Mouse (Mus musculus): ENCODE measurements around the gene Aldh16a1. TPM values are rescaled to one million over a fixed set of nuclear protein-coding genes. Genes with fewer than 3 reads are reported as not detected.
"Not testable (repeated sequence)": the region's sequence is repeated elsewhere in the genome, so short reads cannot be mapped to it uniquely, and the experiment has no call there.

The Aldh16a1 gene
- polyA plus RNA-seq, 1 experiment, result 97.2 TPM

DNA sequence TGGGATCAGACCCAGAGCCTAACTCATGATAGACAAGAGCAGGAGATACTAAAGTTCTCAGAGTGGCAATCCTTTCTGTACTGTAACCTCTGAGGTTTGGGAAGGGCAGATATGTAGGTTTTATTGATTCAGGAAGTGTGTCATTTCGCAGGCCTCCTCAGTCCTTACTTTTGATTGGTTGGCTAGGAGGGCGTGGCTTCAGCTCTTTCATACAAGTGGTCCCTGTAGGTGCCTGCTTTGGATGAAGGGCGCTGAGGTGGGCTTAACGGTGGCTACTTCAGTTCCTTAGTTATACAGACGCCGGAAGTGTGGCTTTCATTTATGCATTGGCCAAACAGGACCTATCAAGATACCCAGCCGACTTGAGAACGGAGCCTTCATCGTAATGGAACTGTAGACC is 1.2 kb upstream of the Aldh16a1 start:
- Histone ChIP-seq H3K27ac (ENCODE audit: control insufficient read depth, insufficient read depth, low read length) (no peak overlapping the region), H3K36me3 (ENCODE audit: control insufficient read depth, insufficient read depth, low read length) (no peaks in the 10 kb centered on the region), H3K27me3 (ENCODE audit: control insufficient read depth, insufficient read depth, low read length) (no peaks in the 10 kb centered on the region), H3K4me3 (ENCODE audit: control insufficient read depth, insufficient read depth, low read length) (no peak overlapping the region), H3K4me1 (replicated peaks; ENCODE audit: control insufficient read depth, insufficient read depth, low read length) (peaks cover 7% of the 10 kb centered on the region)
- DNase-seq, result no peak
- TF ChIP-seq CTCF (IDR thresholded peaks at IDR 0.05; ENCODE audit: borderline replicate concordance, control insufficient read depth, extremely low read depth, insufficient read depth, low read length, poor library complexity) (no peak), POLR2A (IDR thresholded peaks at IDR 0.05; ENCODE audit: control insufficient read depth, extremely low read depth, insufficient read depth, low read length, poor library complexity) (no peak)
- WGBS, result 96% methylated on average over 9 of the region's 9 CpGs

GRCm38 (mm10) chr7:45154993-45155514 is 670 bp upstream of the Aldh16a1 start:
- DNase-seq, result peak; percentile 56
- no peak overlapping the region for H3K4me3 ChIP-seq (ENCODE audit: control insufficient read depth, insufficient read depth, low read length)
- TF ChIP-seq CTCF (IDR thresholded peaks at IDR 0.05; ENCODE audit: borderline replicate concordance, control insufficient read depth, extremely low read depth, insufficient read depth, low read length, poor library complexity) (0 out of 2 replicates have a peak, but pooled peaks have one; percentile 27), POLR2A (IDR thresholded peaks at IDR 0.05; ENCODE audit: control insufficient read depth, extremely low read depth, insufficient read depth, low read length, poor library complexity) (no peak)
- no peaks in the 10 kb centered on the region for H3K36me3 ChIP-seq (ENCODE audit: control insufficient read depth, insufficient read depth, low read length)
- peaks cover 7% of the 10 kb centered on the region for H3K4me1 ChIP-seq (replicated peaks; ENCODE audit: control insufficient read depth, insufficient read depth, low read length)
- no peaks in the 10 kb centered on the region for H3K27me3 ChIP-seq (ENCODE audit: control insufficient read depth, insufficient read depth, low read length)
- 86% methylated on average over 12 of the region's 12 CpGs for WGBS
- no peak overlapping the region for H3K27ac ChIP-seq (ENCODE audit: control insufficient read depth, insufficient read depth, low read length)

DNA sequence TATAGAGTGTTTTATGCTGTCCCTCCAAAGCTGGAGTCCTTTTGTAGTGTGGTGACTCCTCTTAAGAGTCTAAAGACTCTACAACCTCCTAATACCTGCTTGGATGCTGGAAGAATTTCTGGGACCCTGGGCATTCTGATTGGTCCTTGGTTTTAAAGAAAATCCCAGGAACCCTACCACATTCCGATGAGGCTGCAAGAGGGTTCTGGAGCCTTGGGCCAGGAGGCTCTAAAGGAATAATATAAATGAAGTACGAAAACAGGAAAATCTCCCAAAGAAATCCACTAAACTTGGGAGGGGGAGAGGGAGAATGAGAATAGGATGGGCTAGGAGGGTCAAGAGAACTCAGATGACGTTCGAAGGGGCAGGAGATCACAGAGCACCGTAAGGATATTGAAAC is 798 bp downstream of the Aldh16a1 start:
- no peak for DNase-seq
- H3K4me3 ChIP-seq (ENCODE audit: control insufficient read depth, insufficient read depth, low read length), result peak overlapping the region; percentile 85
- H3K4me1 ChIP-seq (replicated peaks; ENCODE audit: control insufficient read depth, insufficient read depth, low read length), result peaks cover 7% of the 10 kb centered on the region
- TF ChIP-seq POLR2A (IDR thresholded peaks at IDR 0.05; ENCODE audit: control insufficient read depth, extremely low read depth, insufficient read depth, low read length, poor library complexity) (no peak), CTCF (IDR thresholded peaks at IDR 0.05; ENCODE audit: borderline replicate concordance, control insufficient read depth, extremely low read depth, insufficient read depth, low read length, poor library complexity) (no peak)
- H3K27ac ChIP-seq (ENCODE audit: control insufficient read depth, insufficient read depth, low read length), result peak overlapping the region; percentile 55; the same call in 1 of the 2 replicates
- H3K36me3 ChIP-seq (ENCODE audit: control insufficient read depth, insufficient read depth, low read length), result no peaks in the 10 kb centered on the region
- 4% methylated on average over 5 of the region's 5 CpGs for WGBS
- H3K27me3 ChIP-seq (ENCODE audit: control insufficient read depth, insufficient read depth, low read length), result no peaks in the 10 kb centered on the region

- H3K4me3 ChIP-seq (ENCODE audit: control insufficient read depth, insufficient read depth, low read length); H3K4me1 ChIP-seq (replicated peaks; ENCODE audit: control insufficient read depth, insufficient read depth, low read length); H3K27me3 ChIP-seq (ENCODE audit: control insufficient read depth, insufficient read depth, low read length); DNase-seq; H3K27ac ChIP-seq (ENCODE audit: control insufficient read depth, insufficient read depth, low read length); H3K36me3 ChIP-seq (ENCODE audit: control insufficient read depth, insufficient read depth, low read length): not testable (repeated sequence)
- 88% methylated on average over 2 of the region's 2 CpGs for WGBS
Measured at GRCm38 (mm10) chr7:45153052-45153451, 1.3 kb downstream of the Aldh16a1 start.

DNA sequence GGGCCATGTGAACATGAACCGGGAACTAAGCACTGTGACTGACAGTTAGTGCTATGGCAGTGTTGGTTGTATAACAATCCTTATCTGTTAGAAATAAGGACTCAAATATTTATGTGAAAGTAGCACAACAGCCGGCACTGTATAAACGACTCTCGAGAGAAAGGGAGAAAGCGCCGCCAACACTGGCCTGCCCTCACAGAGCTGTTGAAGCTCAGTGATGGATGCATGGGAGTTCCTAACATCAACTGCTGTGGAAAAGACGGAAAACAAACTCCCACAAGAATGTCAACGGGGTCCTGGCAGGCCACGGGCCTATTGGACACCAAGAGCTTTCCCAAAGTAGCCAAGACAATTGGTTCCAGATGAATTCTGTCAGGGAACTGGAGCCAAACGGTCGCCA is 3.1 kb downstream of the Aldh16a1 start:
- Histone ChIP-seq H3K27ac (ENCODE audit: control insufficient read depth, insufficient read depth, low read length) (no peak overlapping the region), H3K36me3 (ENCODE audit: control insufficient read depth, insufficient read depth, low read length) (no peaks in the 10 kb centered on the region), H3K4me1 (replicated peaks; ENCODE audit: control insufficient read depth, insufficient read depth, low read length) (peaks cover 7% of the 10 kb centered on the region), H3K4me3 (ENCODE audit: control insufficient read depth, insufficient read depth, low read length) (no peak overlapping the region), H3K27me3 (ENCODE audit: control insufficient read depth, insufficient read depth, low read length) (no peaks in the 10 kb centered on the region)
- 93% methylated on average over 11 of the region's 11 CpGs for WGBS
- no peak for TF ChIP-seq POLR2A (IDR thresholded peaks at IDR 0.05; ENCODE audit: control insufficient read depth, extremely low read depth, insufficient read depth, low read length, poor library complexity)
- no peak for TF ChIP-seq CTCF (IDR thresholded peaks at IDR 0.05; ENCODE audit: borderline replicate concordance, control insufficient read depth, extremely low read depth, insufficient read depth, low read length, poor library complexity)
- DNase-seq, result no peak

DNA sequence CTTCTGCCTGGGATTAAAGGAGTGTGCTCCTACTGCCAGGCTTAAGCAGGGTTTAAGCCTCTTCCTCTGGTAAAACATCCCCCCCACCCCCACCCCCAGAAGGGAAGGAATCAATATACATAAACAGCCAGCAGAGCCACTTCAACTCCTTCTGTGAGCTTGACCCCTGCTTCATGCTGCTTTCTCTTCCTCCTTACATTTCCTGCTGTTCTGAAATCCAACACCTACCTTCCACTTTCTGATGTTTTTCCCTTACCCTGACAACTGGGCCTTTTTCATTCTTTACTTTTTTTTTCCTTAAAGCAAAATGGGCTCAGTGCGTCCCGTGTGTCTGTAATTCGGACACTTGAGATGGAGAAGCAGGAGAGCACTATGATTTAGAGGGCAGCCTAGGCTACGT is 4.1 kb downstream of the Aldh16a1 start:
- peaks cover 7% of the 10 kb centered on the region for H3K4me1 ChIP-seq (replicated peaks; ENCODE audit: control insufficient read depth, insufficient read depth, low read length)
- H3K36me3 ChIP-seq (ENCODE audit: control insufficient read depth, insufficient read depth, low read length), result no peaks in the 10 kb centered on the region
- H3K27me3 ChIP-seq (ENCODE audit: control insufficient read depth, insufficient read depth, low read length), result no peaks in the 10 kb centered on the region
- TF ChIP-seq CTCF (IDR thresholded peaks at IDR 0.05; ENCODE audit: borderline replicate concordance, control insufficient read depth, extremely low read depth, insufficient read depth, low read length, poor library complexity), result no peak
- no peak for TF ChIP-seq POLR2A (IDR thresholded peaks at IDR 0.05; ENCODE audit: control insufficient read depth, extremely low read depth, insufficient read depth, low read length, poor library complexity)
- no peak for DNase-seq
- whole genome bisulfite sequencing, result 92% methylated on average over 4 of the region's 4 CpGs
- H3K27ac ChIP-seq (ENCODE audit: control insufficient read depth, insufficient read depth, low read length), result no peak overlapping the region
- H3K4me3 ChIP-seq (ENCODE audit: control insufficient read depth, insufficient read depth, low read length), result no peak overlapping the region

DNA sequence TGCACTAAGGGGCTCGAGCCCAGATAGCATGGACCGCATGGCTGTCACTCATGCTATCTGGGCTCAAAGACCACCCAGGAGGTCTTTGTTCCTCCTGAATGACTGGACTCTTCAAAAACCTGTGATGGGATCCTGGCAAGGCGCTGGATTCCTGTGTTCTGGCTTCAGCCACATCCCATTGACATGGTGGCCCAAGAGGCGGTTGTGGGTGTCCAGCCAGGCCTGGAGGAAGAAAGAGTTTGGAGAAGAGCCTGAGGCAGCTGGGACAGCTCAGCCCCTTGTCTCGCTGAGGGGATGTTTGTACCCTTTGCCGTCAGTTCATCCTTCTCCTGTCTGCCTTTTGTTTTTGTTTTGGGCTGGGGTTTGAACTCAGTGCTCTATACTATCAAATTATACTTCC is 4.8 kb downstream of the Aldh16a1 start:
- TF ChIP-seq POLR2A (IDR thresholded peaks at IDR 0.05; ENCODE audit: control insufficient read depth, extremely low read depth, insufficient read depth, low read length, poor library complexity), result no peak
- TF ChIP-seq CTCF (IDR thresholded peaks at IDR 0.05; ENCODE audit: borderline replicate concordance, control insufficient read depth, extremely low read depth, insufficient read depth, low read length, poor library complexity), result no peak
- no peaks in the 10 kb centered on the region for H3K36me3 ChIP-seq (ENCODE audit: control insufficient read depth, insufficient read depth, low read length)
- H3K4me1 ChIP-seq (replicated peaks; ENCODE audit: control insufficient read depth, insufficient read depth, low read length), result peaks cover 3% of the 10 kb centered on the region
- no peaks in the 10 kb centered on the region for H3K27me3 ChIP-seq (ENCODE audit: control insufficient read depth, insufficient read depth, low read length)
- no peak for DNase-seq
- no peak overlapping the region for H3K4me3 ChIP-seq (ENCODE audit: control insufficient read depth, insufficient read depth, low read length)
- 93% methylated on average over 6 of the region's 6 CpGs for WGBS
- H3K27ac ChIP-seq (ENCODE audit: control insufficient read depth, insufficient read depth, low read length), result no peak overlapping the region
